Mouse (Mus musculus) megakaryocyte-erythroid progenitor cell, adult 5-6 weeks (primary cell): ENCODE measurements around the gene Prss54. TPM values are rescaled to one million over a fixed set of nuclear protein-coding genes. Genes with fewer than 3 reads are reported as not detected.
"Not testable (repeated sequence)": the region's sequence is repeated elsewhere in the genome, so short reads cannot be mapped to it uniquely, and the experiment has no call there.

ENCODE experiments used
- ATAC-seq: replicated peaks from 2 replicates; pipeline ENCODE4 v1.8.0; 2016; ENCODE audit warnings: mild to moderate bottlenecking, inconsistent platforms; ENCODE audit not compliant: severe bottlenecking, poor library complexity, low FRiP score, low TSS enrichment
- total RNA-seq, 2 experiments: library from RNA; stranded (forward) in 1 of 2; stranded (reverse) in 1 of 2; fragments of 200-1000, 215-1000 nt in 1 of 2; fragments of >200 nt in 1 of 2; fragmentation: Nextera tagmentation in 1 of 2; gene quantifications; 2 replicates each; pipeline ENCODE4 v1.2.3; 2014 to 2017

The Prss54 gene
- total RNA-seq (2014; fragmentation: Nextera tagmentation) (not detected in 2 replicates), total RNA-seq (2017) (not detected in 2 replicates)

GRCm38 (mm10) chr8:95576240-95576639, at the start of gene Prss54:
Prss54 (minus strand) TSS chr8:95576340.
- no peak for ATAC-seq

GRCm38 (mm10) chr8:95624833-95625232, 48.7 kb upstream of the Prss54 start:
- no peak for ATAC-seq

DNA sequence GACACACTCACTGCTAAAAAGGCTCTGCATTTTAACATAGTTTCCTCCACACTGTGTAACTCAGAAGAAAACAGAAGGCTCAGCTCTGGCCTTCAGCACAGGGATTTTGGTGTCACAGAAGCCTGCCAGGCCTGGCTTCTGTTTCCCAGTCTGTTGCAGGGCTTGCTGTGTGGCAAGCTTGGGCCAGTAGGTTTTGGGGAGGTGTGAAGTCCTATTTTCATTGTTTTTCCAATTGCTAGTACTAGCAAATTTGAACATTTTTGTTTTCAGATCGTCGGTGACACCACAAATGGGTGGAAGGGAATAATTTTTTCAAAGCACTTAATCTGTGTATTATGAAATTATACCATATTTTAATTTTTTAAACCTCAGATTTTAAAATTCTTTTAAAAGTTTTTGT, 43.9 kb upstream of the Prss54 start:
- ATAC-seq, result no peak

DNA sequence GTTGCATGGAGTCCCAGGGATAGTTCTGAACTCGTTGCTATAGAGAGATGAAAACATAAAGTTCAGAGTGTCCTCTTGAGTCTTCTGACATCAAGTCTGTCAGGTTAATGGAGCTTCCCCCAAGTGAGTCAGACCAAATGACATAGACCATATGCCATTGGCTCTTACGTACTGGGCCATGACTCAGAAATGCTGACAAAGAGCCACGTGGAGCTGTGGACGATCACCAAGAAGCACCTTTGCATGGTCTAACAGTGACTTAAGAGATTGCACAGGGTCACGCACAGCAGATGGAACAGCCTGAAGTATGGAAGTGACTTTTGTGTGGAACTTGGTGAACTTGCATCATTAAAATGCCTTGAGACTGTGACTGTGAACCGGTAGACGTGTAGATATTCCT, 40.2 kb upstream of the Prss54 start:
- no peak for ATAC-seq

DNA sequence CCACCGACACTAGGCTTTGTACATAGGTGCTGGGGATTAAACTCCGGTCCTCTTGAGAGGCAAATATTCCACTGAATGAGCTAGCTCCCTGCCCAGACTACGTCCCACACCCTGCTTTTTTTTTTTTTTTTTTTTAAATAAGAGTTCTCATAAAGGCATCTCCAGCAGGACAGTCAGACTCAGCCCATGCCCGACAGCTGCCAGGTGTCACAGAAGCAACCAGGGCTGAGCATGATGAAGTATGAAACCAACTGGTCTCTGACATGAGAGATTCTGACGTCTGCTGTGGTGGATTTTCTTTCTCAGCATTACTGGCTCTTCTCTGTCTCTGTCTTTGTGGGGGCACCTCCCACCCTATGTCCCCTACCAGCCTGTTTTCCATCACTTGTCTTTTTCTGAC, 35.6 kb upstream of the Prss54 start:
- ATAC-seq, result no peak

- ATAC-seq, result peak; percentile 85
These were observed 34.6 kb upstream of the Prss54 start for GRCm38 (mm10) chr8:95610749-95611148.

GRCm38 (mm10) chr8:95609406-95609805, 33.3 kb upstream of the Prss54 start:
- no peak for ATAC-seq

GRCm38 (mm10) chr8:95607210-95607609, 31.1 kb upstream of the Prss54 start:
- ATAC-seq, result no peak

DNA sequence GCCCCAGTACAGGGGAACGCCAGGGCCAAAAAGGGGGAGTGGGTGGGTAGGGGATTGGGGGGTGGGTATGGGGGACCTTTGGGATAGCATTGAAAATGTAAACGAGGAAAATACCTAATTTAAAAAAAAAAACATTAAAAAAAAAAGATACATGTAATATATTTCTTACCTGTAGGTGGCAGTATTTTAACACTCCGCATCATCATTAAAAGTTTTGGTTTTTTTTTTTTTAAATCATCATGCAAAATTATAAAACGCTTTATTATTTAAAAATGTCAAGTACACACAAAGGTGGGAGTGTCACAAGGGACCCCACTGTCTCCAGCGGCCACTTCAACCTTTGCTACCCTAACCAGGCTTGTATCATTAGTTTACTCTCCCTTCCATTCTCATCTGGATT, 30.4 kb upstream of the Prss54 start:
- ATAC-seq, result not testable (repeated sequence)

GRCm38 (mm10) chr8:95602168-95602567, 26.0 kb upstream of the Prss54 start:
- no peak for ATAC-seq

GRCm38 (mm10) chr8:95601306-95601705, 25.2 kb upstream of the Prss54 start:
- no peak for ATAC-seq

- peak; percentile 47; the same call in 1 of the 2 replicates for ATAC-seq
These were observed 23.7 kb upstream of the Prss54 start for GRCm38 (mm10) chr8:95599861-95600260.

GRCm38 (mm10) chr8:95596841-95597241, 20.7 kb upstream of the Prss54 start:
- ATAC-seq, result no peak

- no peak for ATAC-seq
These were observed 19.0 kb upstream of the Prss54 start for GRCm38 (mm10) chr8:95595131-95595530.

DNA sequence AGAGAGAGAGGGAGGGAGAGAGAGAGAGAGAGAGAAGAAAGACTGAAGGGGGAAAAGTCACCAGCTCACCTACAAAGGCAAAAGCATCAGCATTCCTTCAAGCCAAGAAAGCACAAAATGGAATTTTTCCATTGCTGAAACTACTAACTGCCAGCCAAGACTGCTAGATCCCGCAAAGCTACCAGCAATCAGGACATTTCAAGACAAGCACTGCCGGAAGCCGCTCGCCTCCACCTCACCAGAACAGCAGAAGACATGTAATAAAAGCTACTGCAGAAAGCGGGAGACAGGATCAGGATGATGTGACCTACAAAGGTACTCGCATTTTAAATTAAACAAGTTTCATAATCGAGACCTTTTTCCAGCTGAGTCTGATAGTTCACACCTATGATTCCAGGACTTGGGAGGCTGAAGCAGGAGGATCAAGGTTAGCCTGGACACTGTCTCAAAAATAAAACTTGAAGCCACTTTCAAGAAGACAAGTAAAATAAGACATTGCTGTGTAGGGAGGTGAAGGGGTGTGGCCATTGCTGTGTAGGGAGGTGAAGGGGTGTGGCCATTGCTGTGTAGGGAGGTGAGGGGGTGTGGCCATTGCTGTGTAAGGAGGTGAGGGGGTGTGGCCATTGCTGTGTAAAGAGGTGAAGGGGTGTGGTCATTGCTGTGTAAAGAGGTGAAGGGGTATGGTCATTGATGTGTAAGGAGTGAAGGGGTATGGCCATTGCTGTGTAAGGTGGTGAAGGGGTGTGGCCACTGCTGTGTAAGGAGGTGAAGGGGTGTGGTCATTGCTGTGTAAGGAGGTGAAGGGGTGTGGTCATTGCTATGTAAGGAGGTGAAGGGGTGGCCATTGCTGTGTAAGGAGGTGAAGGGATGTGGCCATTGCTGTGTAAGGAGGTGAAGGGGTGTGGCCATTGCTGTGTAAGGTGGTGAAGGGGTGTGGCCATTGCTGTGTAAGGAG, 17.6 kb upstream of the Prss54 start:
- peak; percentile 47; the same call in 1 of the 2 replicates for ATAC-seq

GRCm38 (mm10) chr8:95592131-95592780, 16.1 kb upstream of the Prss54 start:
- ATAC-seq, result peak; percentile 84

GRCm38 (mm10) chr8:95590539-95590938, 14.4 kb upstream of the Prss54 start:
- no peak for ATAC-seq

DNA sequence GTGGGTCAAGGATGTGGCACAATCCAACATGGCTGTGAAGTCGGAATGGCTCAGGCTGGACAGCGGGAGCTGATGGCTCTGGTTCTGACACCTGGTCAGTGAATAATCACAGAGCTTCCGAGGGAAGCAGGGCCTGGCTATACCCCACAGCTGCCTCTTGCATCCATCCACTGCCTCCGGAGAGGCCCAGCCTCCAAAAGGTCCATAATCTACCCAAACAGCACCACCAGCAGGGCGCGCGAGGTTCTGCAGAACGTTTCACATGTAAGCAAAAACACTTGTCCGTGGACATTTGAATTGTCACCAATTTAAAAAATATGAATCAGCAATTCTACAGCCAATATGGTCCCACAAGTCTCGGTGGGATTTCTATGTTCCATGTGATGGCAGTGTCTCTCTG, 13.1 kb upstream of the Prss54 start:
- ATAC-seq, result no peak

DNA sequence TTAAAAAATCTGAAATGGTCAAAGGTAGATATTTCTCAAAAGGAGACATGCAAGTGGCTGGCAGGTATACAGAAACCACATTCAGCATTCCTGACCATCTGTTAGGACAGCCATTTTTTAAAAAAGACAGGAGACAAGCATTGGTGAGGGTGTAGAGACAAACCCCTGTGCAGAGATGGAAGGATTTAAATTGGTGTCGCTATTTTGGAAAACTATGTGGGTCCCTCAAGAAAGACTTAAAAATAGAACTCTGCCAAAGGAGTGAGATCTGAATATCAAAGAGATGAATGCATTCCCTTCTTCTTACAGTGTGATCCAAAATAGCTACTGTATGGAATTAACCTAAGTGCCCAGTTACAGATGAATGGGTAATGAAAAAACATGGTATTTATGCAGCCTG, 11.2 kb upstream of the Prss54 start:
- no peak for ATAC-seq

GRCm38 (mm10) chr8:95573146-95573545, 3.0 kb downstream of the Prss54 start:
- no peak for ATAC-seq

DNA sequence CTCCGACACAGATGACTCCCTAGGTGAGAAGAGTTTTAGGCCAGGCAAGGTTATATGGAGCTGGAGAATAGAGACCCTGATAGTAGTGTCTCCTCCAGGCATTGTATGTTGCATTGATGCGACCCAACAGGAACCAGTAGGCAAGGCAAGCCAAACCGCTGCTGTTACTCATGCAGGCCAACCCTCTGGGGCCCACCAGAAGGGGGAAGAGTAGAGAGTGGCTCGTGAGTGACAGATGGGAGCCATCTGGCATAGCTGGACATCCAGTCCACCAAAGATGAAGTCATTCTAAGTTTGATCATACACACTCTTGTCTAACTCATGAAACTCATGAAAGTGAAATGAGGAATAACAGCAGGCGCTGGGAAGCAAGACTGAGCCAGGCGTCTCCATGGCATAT, 9.3 kb downstream of the Prss54 start:
- no peak for ATAC-seq
